Mouse (Mus musculus): ENCODE measurements around the gene Frs3.

DNA sequence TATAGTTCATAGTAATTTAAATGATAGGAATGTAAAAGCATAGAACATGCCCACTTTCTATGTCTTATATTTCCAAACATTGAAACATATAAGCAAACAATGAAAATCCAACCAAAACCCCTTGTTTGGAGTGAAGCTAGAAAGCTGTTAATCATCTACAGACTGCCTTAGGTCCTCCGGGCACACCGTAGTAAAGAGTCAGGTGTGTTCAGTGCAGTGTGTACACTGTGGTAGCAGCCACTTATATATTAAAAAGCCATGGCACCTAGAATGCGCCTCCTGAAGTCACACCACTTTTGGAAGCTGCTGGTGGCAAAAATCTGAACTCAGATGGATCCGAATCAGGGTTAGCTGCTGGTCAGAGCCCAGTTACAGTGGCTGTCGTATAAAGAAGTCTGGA lies 10.6 kb upstream of the Frs3 start:
- TF ChIP-seq CTCF (conservative IDR thresholded peaks at IDR 0.05; ENCODE audit: low read length), result no peak
- TF ChIP-seq NANOG (IDR thresholded peaks at IDR 0.05; ENCODE audit: borderline replicate concordance, low read length), result no peak

All from E14TG2a.4 (cell line).